26 mouse cellular contexts compared by ENCODE assay signal in genomic region chr9:46851336-46851735, GRCm38 (mm10).
"Had no signal": no experiment of that assay in that cellular context is flagged by ENCODE, and none has a peak within 500 bp of the region (broad histone marks: within the 10 kb centered on the region; RNA-seq: fewer than 3 reads in every experiment).

No protein-coding gene starts in this region.

- H3K9me3 ChIP-seq: limb, embryonic 10.5 days; limb, embryonic 13.5 days; liver, embryonic 12.5 days; liver, embryonic 15.5 days; lung, embryonic 15.5 days; midbrain, embryonic 12.5 days; neural tube, embryonic 13.5 days; stomach, embryonic 15.5 days had no signal

- H3K9ac ChIP-seq: limb, embryonic 13.5 days; liver, embryonic 12.5 days; liver, embryonic 15.5 days; lung, embryonic 15.5 days; midbrain, embryonic 12.5 days; neural tube, embryonic 13.5 days; stomach, embryonic 15.5 days had no signal

- DNase-seq: kidney, adult 2 months; kidney, postnatal 25 days; layer of hippocampus, adult 9-11 months; liver; lung, adult 18-20 months; lung, postnatal 10 days; lung, postnatal 36 days; right cerebral cortex, adult 18-20 months; right cerebral cortex, postnatal 14 days; spleen, adult 18-20 months; thymus, adult 2 months; thymus, postnatal 14 days; thymus, postnatal 4 days had no signal

- H3K27ac ChIP-seq: kidney, postnatal 0 days; layer of hippocampus, adult 2 months; limb, embryonic 10.5 days; limb, embryonic 13.5 days; liver, embryonic 12.5 days; liver, embryonic 15.5 days; lung, embryonic 15.5 days; midbrain, embryonic 12.5 days; neural tube, embryonic 13.5 days; stomach, embryonic 15.5 days had no signal

- H3K4me1 ChIP-seq: liver, embryonic 12.5 days; liver, embryonic 15.5 days; lung, embryonic 15.5 days; megakaryocyte, embryonic 14.5 days; neural tube, embryonic 13.5 days; stomach, embryonic 15.5 days had no signal

- H3K27me3 ChIP-seq: limb, embryonic 13.5 days; liver, embryonic 12.5 days; liver, embryonic 15.5 days; lung, embryonic 15.5 days; megakaryocyte, embryonic 14.5 days; neural tube, embryonic 13.5 days; stomach, embryonic 15.5 days had no signal

- H3K4me2 ChIP-seq: limb, embryonic 13.5 days; liver, embryonic 12.5 days; liver, embryonic 15.5 days; lung, embryonic 15.5 days; midbrain, embryonic 12.5 days; neural tube, embryonic 13.5 days; stomach, embryonic 15.5 days had no signal

- H3K36me3 ChIP-seq: limb, embryonic 10.5 days; limb, embryonic 13.5 days; liver, embryonic 12.5 days; liver, embryonic 15.5 days; lung, embryonic 15.5 days; midbrain, embryonic 12.5 days; neural tube, embryonic 13.5 days; stomach, embryonic 15.5 days had no signal

- H3K4me3 ChIP-seq: layer of hippocampus, adult 2 months; limb, embryonic 10.5 days; limb, embryonic 13.5 days; liver, embryonic 12.5 days; liver, embryonic 15.5 days; lung, embryonic 15.5 days; megakaryocyte, embryonic 14.5 days; midbrain, embryonic 12.5 days; myocyte; neural tube, embryonic 13.5 days; stomach, embryonic 15.5 days had no signal

- ATAC-seq: intestine, postnatal 0 days; liver, embryonic 12.5 days had no signal
